Mouse (Mus musculus) bone marrow macrophage, adult 2 months (primary cell): Measurements from ENCODE around the gene Hcrtr1. TPM values are rescaled to one million over a fixed set of nuclear protein-coding genes. Genes with fewer than 3 reads are reported as not detected.

Source experiments
- H3K27ac ChIP-seq: 2 replicates; pipeline ENCODE4 v1.5.1; 2012; ENCODE audit warnings: low read depth, low read length; ENCODE audit not compliant: insufficient read depth
- H3K4me1 ChIP-seq: 2 replicates; pipeline ENCODE4 v1.6.1; 2012; ENCODE audit warnings: low read length; ENCODE audit not compliant: control insufficient read depth, insufficient read depth
- H3K4me3 ChIP-seq: 2 replicates; pipeline ENCODE4 v1.5.1; 2012; ENCODE audit warnings: mild to moderate bottlenecking, low read length, moderate library complexity; ENCODE audit not compliant: insufficient read depth
- CTCF ChIP-seq: IDR thresholded peaks from 2 replicates; pipeline ENCODE4 v1.5.1; 2012; ENCODE audit warnings: low read depth, mild to moderate bottlenecking, low read length, moderate library complexity
- POLR2A ChIP-seq: IDR thresholded peaks from 2 replicates; pipeline ENCODE4 v1.6.1; 2012; ENCODE audit warnings: mild to moderate bottlenecking, low read depth, low read length, borderline replicate concordance
- polyA plus RNA-seq: library from polyadenylated mRNA; stranded (reverse); fragments of >200 nt; gene quantifications from 2 replicates; pipeline ENCODE4 v1.2.4, GENCODE M21; 2012; ENCODE audit not compliant: missing spikeins, insufficient read depth, insufficient read length

Hcrtr1 gene
- polyA plus RNA-seq, 1 experiment, result not detected

GRCm38 (mm10) chr4:130104584-130104983 is 34.6 kb downstream of the Hcrtr1 start:
- H3K27ac ChIP-seq, result no peak overlapping the region
- H3K4me1 ChIP-seq, result peaks cover 18% of the 10 kb centered on the region
- no peak overlapping the region for H3K4me3 ChIP-seq
- TF ChIP-seq CTCF (no peak), POLR2A (no peak)

GRCm38 (mm10) chr4:130103632-130104031 is 35.5 kb downstream of the Hcrtr1 start:
- H3K4me3 ChIP-seq, result no peak overlapping the region
- TF ChIP-seq POLR2A (no peak), CTCF (0 out of 2 replicates have a peak, but pooled peaks have one; percentile 15)
- H3K27ac ChIP-seq, result no peak overlapping the region
- peaks cover 10% of the 10 kb centered on the region for H3K4me1 ChIP-seq

- Histone ChIP-seq H3K4me3 (no peak within 1 kb of the TSS), H3K4me1 (peaks cover 7% of the 10 kb centered on the region; the same call in 1 of the 2 replicates), H3K27ac (no peak within 1 kb of the TSS)
- TF ChIP-seq CTCF (no peak), POLR2A (no peak)
Measured at GRCm38 (mm10) chr4:130102111-130102651, 37.0 kb downstream of the Hcrtr1 start, which contains the start of gene Pef1. Gene Pef1 (plus strand): TSS chr4:130102558.

GRCm38 (mm10) chr4:130101183-130101582 is 38.0 kb downstream of the Hcrtr1 start:
- no peak overlapping the region for H3K4me3 ChIP-seq
- no peak overlapping the region for H3K27ac ChIP-seq
- H3K4me1 ChIP-seq, result peaks cover 7% of the 10 kb centered on the region; the same call in 1 of the 2 replicates
- TF ChIP-seq POLR2A (no peak), CTCF (no peak)

- Histone ChIP-seq H3K4me3 (no peak overlapping the region), H3K4me1 (no peaks in the 10 kb centered on the region)
- TF ChIP-seq CTCF (no peak), POLR2A (no peak)
Measured at GRCm38 (mm10) chr4:130095137-130095536, 44.0 kb downstream of the Hcrtr1 start.

GRCm38 (mm10) chr4:130087293-130087692 is 51.9 kb downstream of the Hcrtr1 start:
- TF ChIP-seq CTCF, result peak; percentile 77
- no peak for TF ChIP-seq POLR2A
- no peaks in the 10 kb centered on the region for H3K4me1 ChIP-seq
- H3K27ac ChIP-seq, result no peak overlapping the region
- H3K4me3 ChIP-seq, result no peak overlapping the region

More at GRCm38 (mm10) chr4:130095137-130095536, 44.0 kb downstream of the Hcrtr1 start:
- H3K27ac ChIP-seq, result no peak overlapping the region

- H3K27ac ChIP-seq, result no peak overlapping the region
- H3K4me3 ChIP-seq, result no peak overlapping the region
- TF ChIP-seq POLR2A (no peak), CTCF (no peak)
- H3K4me1 ChIP-seq, result no peaks in the 10 kb centered on the region
Measured at GRCm38 (mm10) chr4:130085246-130085820, 53.8 kb downstream of the Hcrtr1 start.

- Histone ChIP-seq H3K4me3 (no peak overlapping the region), H3K27ac (no peak overlapping the region)
Measured at GRCm38 (mm10) chr4:130084331-130084945, 54.7 kb downstream of the Hcrtr1 start.

GRCm38 (mm10) chr4:130082211-130082610 is 56.9 kb downstream of the Hcrtr1 start:
- no peak overlapping the region for H3K4me3 ChIP-seq

More at GRCm38 (mm10) chr4:130084331-130084945, 54.7 kb downstream of the Hcrtr1 start:
- no peaks in the 10 kb centered on the region for H3K4me1 ChIP-seq
- no peak for TF ChIP-seq POLR2A
- no peak for TF ChIP-seq CTCF

More at GRCm38 (mm10) chr4:130082211-130082610, 56.9 kb downstream of the Hcrtr1 start:
- no peak for TF ChIP-seq CTCF
- no peak for TF ChIP-seq POLR2A
- no peak overlapping the region for H3K27ac ChIP-seq
- no peaks in the 10 kb centered on the region for H3K4me1 ChIP-seq
